Mouse (Mus musculus) CD4-positive, CD25-positive, alpha-beta regulatory T cell, adult 4 months (primary cell): ENCODE results near the gene Vmn1r21. TPM values are rescaled to one million over a fixed set of nuclear protein-coding genes. Genes with fewer than 3 reads are reported as not detected.
"Not testable (repeated sequence)": the region's sequence is repeated elsewhere in the genome, so short reads cannot be mapped to it uniquely, and the experiment has no call there.

Experiments used
- ATAC-seq: one replicate; pipeline ENCODE4 v1.8.0; 2017
- polyA plus RNA-seq, 2 experiments: library from polyadenylated mRNA; unstranded; fragments of 100-300 nt; shearing (Covaris generic); gene quantifications; one replicate each; pipeline ENCODE4 v1.2.1; 2017

Vmn1r21 gene
- polyA plus RNA-seq, result not detected

- ATAC-seq, result no peak
Observed at GRCm38 (mm10) chr6:57850286-57850685, at the start of gene Vmn1r21. Gene Vmn1r21 (minus strand): TSS chr6:57850343.

GRCm38 (mm10) chr6:57859043-57860042 lies 9.2 kb upstream of the Vmn1r21 start:
- ATAC-seq, result peak; percentile 95

DNA sequence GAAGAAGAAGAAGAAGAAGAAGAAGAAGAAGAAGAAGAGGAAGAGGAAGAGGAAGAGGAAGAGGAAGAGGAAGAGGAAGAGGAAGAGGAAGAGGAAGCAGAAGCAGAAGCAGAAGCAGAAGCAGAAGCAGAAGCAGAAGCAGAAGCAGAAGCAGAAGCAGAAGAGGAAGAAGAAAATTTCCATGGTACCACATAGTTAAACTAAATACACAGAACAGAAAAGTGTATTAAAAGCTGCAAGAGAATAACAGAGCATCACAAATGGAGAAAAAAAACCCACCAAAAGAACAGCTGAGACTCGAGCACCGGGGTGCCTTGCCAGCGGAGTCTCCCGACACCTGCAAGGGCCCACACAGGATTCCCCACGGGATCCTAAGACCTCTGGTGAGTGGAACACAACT lies 1.0 kb upstream of the Vmn1r21 start:
- not testable (repeated sequence) for ATAC-seq

DNA sequence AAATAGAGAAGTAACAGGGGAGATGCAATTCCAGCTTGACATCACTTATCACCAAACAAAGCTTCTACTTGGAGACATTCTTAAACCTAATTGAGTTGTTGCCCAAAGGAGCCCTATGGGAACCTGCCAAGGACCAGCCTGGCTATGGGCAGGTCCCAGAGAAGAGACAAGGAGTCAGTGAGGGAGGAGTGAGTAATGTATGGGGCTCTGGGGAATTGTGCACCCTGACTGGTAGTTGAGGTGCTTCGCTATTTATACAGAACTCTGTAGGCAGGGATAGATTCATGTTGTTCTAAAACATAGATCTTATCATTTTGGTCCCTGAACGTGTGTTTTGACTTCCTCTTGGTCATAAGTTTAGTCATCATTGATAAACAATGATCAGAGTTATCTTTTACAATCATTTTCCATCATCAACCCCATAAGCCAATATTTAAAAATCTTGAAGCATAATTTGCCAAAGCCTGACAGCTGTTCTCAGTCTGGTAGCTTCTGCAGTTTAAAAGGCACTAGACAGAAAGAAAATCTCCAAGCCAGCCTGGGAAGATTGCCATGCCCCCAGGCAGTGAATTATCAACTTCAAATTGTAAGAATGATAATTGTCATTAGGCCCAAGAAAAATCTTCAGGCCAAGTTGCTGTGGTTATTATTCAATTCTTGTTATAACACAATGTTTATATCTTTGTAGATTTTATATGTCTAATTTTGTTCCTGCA lies 10.3 kb downstream of the Vmn1r21 start:
- ATAC-seq, result no peak

DNA sequence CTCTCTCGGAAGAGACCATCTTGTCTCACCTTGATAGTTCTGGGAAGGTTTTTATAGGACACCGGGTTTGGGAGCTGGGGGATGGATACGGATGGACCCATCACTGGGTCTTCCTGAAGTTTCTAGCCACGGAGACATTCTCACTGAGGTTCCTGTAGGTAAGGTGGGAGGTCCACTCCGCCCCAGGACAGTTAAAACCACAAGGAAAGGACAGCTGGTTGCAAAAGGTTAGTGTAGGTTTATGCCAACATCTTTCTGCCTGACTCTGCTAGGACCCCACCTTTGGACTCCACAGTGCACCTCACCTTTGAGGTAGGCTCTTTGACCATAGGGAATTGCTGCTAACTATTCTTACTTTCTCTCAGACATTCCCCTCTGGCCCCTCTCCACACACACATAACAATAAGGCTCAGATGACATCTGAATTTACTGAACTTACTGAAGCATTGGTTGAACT lies 24.9 kb downstream of the Vmn1r21 start:
- ATAC-seq, result no peak

- ATAC-seq, result peak; percentile 88
Observed at GRCm38 (mm10) chr6:57824422-57825258, 25.5 kb downstream of the Vmn1r21 start, which contains the start of gene Vopp1. Gene Vopp1 (minus strand): TSS chr6:57825159.

- ATAC-seq, result peak; percentile 4
Observed at GRCm38 (mm10) chr6:57823461-57823860, 26.7 kb downstream of the Vmn1r21 start.

DNA sequence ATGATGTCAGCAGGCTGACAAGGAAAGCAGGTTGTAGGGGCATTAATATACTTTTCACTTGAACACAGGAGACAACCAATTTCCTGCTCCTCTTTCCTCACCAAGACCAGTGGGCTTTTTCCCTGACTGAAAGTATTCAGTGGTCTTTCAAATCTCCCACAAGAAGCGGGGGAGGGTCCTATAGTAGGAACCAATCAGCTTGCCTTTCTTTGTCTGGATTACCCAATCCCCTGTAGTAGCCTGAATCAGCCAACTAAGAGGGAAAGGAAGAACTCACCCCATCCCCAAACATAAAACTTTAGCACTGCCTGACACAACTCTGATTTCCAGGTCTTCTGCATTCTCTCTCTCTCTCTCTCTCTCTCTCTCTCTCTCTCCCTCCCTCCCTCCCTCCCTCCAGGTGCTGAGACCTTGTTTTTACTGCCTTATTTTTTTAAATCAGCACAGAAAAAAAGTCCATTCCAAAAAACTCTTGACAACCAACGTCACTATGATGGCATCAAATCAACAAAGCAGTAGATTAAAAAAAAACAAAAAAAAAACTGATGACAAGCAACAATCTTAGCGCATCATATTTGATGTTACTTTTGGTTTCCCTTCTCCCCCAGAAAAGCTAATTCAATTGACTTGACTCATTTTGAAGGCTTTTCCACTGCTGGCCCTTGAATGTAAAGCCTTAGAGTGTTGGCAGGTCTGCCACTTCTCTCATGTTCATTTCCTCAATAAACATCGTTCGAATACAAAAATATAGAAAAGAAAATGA lies 27.3 kb downstream of the Vmn1r21 start:
- ATAC-seq, result peak; percentile 59

GRCm38 (mm10) chr6:57814436-57814940 lies 35.7 kb downstream of the Vmn1r21 start:
- no peak for ATAC-seq

GRCm38 (mm10) chr6:57811748-57812730 lies 38.1 kb downstream of the Vmn1r21 start:
- no peak for ATAC-seq

DNA sequence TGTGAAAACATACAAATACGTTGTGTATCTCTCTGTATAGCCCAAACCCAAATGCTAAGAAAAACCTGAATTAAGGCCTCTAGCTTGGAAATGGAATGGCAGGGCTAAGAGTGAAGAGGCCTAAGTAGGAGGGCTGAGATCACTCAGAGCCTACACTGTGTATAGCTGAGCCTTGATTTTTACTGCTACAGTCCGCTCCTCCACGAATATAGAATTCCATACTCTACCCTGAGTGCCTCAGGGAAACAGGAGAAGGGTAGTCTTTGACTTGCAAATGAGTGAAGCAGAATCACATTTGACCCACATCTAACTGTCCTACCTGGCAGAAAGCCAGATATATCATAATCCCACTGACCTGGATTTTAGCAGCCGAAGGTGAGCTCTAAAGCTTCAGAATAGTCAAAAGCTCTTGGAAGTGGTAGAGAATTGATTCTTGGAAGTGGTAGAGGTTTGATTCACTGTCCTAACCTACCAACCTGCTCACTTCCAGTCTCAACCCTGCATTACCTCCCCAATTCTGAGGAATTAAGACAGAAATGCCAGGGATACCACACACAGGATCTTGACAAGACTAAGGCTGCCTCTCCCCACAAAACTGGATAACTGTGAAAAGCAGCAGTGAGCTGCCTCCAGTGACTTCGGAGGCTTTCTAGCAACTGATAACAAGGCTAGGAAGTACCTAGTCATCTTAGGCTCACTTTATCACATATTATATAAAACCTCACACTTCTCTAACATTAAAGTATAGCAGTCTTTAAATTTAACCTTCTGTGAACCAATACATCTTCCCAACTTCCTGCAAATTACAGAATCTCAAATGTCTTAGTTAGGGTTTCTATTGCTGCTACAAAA lies 44.7 kb downstream of the Vmn1r21 start:
- ATAC-seq, result no peak

DNA sequence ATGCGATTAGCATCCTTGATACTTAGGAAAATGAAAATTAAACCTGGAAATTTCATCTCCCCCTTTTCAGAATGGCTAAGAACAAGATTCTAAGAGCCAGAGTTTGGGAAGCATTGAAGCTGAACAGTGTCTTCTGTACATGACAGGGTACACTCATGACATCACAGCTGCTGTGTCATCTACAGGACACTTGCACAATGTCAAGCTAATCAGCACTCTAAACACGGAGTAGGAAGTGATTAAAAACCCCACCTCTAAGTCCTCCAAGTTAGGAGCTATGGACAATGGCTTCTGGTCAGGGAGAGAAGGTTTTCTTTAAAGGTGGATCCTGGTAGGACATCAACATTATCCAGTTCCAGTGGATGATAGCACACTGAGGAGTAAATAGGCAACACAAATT lies 47.0 kb downstream of the Vmn1r21 start:
- no peak for ATAC-seq

DNA sequence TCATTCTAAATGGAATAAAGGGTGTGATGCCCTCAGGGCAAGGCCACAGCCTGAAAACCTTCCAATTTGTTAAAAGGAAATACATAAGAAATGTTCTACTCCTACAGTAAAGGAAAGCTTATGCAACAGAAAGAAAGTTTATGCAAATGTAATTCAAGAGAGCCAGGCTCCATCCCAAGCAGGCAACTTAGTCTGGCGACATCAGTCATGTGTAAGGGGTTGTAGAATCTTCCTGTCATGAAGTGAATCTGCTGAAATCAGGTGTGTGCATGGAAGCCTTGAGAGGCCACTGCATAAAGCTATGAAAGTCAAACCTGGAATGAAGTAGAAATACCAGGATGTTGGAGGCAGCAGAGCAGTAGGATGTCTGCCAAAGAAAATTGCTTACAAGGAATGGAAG lies 51.2 kb downstream of the Vmn1r21 start:
- no peak for ATAC-seq

GRCm38 (mm10) chr6:57796853-57797423 lies 53.2 kb downstream of the Vmn1r21 start:
- no peak for ATAC-seq

GRCm38 (mm10) chr6:57795835-57796234 lies 54.3 kb downstream of the Vmn1r21 start:
- peak; percentile 64 for ATAC-seq
